Mouse (Mus musculus): Measurements from ENCODE around the gene Ttl.

DNA sequence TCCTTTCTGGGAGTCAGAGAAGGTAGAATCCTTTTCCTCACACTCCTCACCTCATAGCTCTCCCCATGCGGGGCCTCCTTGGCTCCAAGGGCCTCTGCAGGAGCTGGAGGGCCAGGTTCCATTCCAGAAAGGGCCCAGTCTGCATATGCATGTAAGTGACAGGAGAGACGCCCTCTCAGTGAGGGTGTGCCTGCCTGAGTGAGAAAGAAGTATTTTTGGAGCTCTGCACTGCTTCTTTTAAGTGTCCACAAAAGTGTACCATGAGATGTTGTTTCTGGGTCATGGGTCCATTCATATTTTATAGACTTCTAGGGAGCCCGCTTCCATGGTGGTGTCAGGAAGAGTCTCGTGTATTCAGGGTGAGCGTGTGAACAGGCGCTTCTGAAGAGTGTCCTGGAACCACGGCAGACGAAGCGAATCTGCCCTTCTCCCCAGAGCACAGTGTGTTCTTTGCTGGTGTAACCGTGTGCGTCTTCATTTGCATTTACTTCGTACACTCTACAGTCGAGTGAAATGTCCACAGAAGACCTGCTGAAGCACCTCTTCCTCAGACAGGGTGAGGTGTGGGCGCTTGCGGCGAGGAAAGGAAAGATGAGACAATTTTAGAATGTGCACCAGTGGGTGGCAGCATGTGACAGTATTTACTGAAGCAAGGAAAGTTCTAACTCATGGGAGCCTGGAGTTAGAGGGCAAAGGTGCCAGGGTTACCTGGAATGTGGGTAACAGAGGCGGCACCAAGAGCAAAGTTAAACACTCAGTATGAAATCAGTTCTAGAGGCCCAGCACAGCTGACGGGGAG lies 28.4 kb downstream of the Ttl start:
- TF ChIP-seq CTCF (conservative IDR thresholded peaks at IDR 0.05; ENCODE audit: low read length): no peak
- no peak for TF ChIP-seq POU5F1 (IDR thresholded peaks at IDR 0.05; ENCODE audit: borderline replicate concordance, low read length)
